Mouse (Mus musculus) left cerebral cortex, postnatal 14 days (tissue): Measurements from ENCODE around the gene Lama2. TPM values are rescaled to one million over a fixed set of nuclear protein-coding genes. Genes with fewer than 3 reads are reported as not detected.

Source experiments
- DNase-seq, 2 experiments: peaks; one replicate each; pipeline ENCODE4 v3.0.0; 2021 to 2022; ENCODE audit warnings: low spot score in 2 of 2, mixed read lengths in 1 of 2
- intact Hi-C: fragments of 180-260 bp; cut with DNase I; formaldehyde crosslinking; loops from one replicate; pipeline ENCODE4 v1.15.1; 2025
- total RNA-seq, 2 experiments: library from RNA; stranded (reverse); gene quantifications; 2 replicates each; pipeline ENCODE4 v1.2.3; 2021

The Lama2 gene
- total RNA-seq, 2 experiments from 2014 or later = 10.3 to 14.5 TPM

DNA sequence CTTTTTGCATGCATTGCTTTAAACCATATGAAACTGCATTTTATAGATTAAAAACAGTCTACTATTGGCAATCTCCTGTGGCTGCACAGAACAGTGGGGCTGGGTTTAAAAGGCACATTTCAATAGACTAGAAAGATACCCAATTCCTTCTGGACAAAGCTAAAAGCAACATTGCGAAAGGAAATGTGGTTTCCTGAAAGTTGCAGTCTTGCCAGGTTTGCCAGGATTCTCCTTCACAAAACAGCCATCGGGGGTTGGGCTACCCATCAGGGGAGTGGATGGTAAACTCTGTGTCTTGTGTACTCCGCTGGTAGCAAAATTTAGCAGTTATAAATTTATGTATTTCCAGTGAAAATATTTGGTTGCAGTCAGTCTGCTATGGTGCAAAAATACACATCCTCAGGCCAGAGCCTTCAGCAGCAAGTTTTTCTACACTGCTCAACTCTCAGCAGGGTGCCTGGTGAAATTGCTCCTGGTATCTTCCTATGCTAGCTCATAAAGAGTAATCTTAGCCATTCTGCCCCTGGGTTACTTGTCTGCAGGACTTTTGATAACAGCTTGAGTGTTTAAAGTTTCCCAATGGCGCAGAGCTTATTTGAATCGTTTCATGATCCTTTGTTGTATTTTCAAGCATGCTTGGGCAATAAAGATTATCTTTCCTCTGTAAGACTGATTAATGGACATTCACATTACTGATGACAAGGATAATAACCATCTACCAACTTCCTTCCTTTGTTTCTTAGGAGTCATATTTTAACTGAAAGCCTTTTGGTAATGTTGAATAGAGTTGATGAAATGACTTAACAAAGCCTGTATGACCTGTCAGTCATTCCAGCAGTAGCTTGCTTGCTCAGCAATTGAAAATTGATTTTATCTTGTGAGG lies 205.7 kb downstream of the Lama2 start:
- no peak for DNase-seq
- intact Hi-C loops = no loop called here

DNA sequence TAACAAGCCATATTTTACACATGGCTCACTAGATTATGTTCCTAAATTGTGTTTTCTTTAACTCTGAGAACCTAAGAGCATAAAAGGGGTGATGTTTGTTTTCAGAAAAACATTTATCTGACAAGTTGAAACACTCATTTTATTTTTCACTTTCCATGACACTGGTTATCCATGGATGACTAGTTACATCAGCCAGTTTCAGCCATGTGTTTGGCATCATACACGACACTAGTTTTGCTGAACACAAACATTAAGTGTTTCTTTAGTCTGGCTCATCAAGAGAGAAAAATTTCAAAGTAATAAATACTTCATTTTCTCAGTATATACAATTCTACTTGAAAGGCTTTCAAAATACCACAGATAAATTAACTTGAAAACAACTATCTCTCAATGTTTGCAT lies 228.8 kb downstream of the Lama2 start:
- no peak for DNase-seq
- intact Hi-C loops = no loop called here

- peak in 1 of 2 experiments; percentile 48 for DNase-seq
- intact Hi-C loops = loop anchor here (10.0 kb wide), 1 partner anchor 97 kb away; no protein-coding TSS in a partner anchor
These were observed 232.0 kb downstream of the Lama2 start for GRCm38 (mm10) chr10:27387531-27387930.

GRCm38 (mm10) chr10:27384636-27385035 lies 234.9 kb downstream of the Lama2 start:
- peak; percentile 51 to 66 for DNase-seq
- intact Hi-C loops = loop anchor here (10.0 kb wide), 1 partner anchor 100 kb away; no protein-coding TSS in a partner anchor

- DNase-seq = peak in 1 of 2 experiments; percentile 9
These were observed 236.5 kb downstream of the Lama2 start for GRCm38 (mm10) chr10:27382887-27383609.

DNA sequence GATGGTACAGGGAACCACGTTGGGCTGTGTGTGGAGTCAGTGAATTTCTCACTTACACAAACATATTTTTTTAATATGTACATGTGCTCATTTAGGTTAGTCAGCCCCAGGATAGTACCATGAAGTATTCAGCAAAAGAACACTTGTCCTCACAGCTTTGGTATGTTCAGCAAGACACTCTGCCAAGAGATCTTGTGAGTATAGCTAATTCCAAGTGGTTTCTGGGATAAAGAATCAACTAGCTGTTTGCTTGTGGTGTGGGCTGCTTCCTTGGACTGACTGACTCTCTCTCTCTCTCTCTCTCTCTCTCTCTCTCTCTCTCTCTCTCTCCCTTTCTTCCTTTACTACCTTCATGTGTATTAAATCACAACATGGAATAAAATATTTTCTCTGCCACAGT lies 241.3 kb downstream of the Lama2 start:
- intact Hi-C loops = no loop called here

More at GRCm38 (mm10) chr10:27382887-27383609, 236.5 kb downstream of the Lama2 start:
- intact Hi-C loops = loop anchor here (10.0 kb wide), 1 partner anchor 102 kb away; no protein-coding TSS in a partner anchor

GRCm38 (mm10) chr10:27344278-27344677 lies 275.3 kb downstream of the Lama2 start:
- no peak for DNase-seq
- intact Hi-C loops = no loop called here

More for the DNA sequence above, 241.3 kb downstream of the Lama2 start:
- peak in 1 of 2 experiments; percentile 18 for DNase-seq

DNA sequence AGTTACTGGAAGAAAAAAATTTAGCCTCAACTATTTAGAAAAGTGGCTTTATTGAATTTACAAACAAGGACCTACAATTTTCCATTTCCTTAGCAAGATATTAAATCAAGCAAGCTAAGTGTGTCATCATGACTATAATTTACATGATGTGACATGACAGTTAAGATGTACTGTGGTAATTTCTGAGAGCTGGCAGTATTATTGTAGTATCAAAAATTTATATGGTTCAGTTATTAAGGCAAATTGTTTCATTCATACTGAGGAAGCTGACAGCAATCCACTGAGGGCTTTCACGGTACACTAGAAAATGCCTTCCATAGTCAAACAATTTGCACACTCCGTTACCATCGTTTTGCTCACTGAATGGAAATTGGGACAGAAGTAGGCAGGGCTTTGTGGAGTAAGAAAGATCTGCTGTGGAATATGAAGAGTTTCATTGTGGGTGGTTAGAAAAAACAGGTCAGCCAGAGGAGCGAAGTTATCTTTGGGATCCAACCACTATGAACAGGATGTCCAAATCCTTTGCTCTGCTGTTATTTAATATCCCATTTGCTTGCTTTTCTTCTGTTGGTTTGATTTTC lies 297.1 kb downstream of the Lama2 start:
- DNase-seq = peak; percentile 8 to 28
- intact Hi-C loops = no loop called here

- DNase-seq = no peak
- intact Hi-C loops = no loop called here
These were observed 312.1 kb downstream of the Lama2 start for GRCm38 (mm10) chr10:27307444-27307843.

- DNase-seq = peak in 1 of 2 experiments; percentile 10
- intact Hi-C loops = no loop called here
These were observed 314.3 kb downstream of the Lama2 start for GRCm38 (mm10) chr10:27305301-27305700.

DNA sequence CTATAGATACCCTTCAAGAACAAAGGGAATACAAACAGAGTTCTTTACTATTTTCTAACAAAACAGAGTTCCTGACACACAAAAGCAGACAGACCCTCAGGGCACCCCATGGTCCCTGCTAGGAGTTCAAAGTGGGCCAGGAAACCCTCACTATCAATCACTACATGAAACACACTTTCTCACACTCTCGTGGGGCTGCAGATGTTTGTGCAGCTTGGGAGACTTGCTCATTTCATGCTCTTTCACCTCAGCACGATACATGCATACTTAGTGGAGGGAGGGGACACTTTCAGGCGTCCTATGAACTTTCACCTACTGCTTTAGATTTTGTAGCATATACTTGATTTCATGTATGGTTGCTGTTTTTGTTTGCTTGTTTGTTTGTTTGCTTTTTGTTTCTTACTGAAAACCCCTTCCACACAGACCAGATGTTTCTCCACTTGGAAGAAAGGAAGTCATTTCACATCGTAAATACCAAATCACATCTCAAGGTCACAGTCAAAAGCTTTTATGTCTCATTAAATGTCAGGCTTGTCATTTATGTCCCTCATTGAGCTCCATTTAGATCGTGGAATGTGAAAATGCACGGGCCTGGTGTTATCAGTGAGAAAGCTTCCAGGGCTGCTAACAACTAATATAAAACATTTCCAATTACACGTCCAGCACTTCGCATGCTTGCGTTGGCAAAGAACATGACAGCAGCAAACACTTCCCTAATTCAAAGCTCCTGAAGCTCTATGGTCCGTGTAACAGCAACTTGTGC lies 334.3 kb downstream of the Lama2 start:
- intact Hi-C loops = no loop called here
- no peak for DNase-seq

GRCm38 (mm10) chr10:27267432-27267831 lies 352.1 kb downstream of the Lama2 start:
- intact Hi-C loops = no loop called here
- DNase-seq = no peak

DNA sequence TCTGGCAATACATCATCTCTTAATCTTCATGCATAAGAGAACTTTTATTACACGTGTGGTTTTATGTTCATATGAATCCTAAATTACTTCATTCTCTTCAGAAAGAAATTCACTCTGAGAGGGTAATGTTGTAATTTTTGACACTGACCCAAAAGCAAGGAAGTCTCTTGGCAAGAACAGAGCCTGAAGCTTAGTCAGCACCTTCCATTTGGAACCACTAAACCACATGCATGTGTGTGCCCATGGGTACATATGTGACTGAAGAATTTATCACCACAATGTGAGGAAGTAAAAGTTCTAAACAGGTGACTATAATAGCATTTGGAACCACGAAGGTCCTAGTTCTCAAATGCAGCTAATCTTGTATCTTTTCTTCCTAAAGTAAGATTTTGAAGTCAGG lies 353.7 kb downstream of the Lama2 start:
- intact Hi-C loops = no loop called here

DNA sequence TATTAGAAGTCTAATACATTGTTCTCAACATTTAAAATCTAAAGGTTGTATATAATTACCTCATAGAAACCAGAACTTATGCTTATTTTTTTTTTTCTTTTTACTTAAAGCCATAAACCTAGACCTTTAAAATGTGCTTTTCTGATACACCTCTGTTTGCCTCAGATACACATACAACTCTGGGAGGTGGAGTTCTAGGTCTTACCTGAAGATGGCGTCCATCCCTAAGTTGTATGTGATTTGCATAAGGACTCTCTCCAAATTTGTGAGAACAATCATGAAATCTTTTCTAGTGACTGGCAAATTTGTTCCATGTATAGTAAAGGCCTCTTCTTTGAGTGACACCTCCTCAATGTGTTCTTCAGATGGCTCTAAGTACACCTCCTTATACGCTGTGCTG lies 354.8 kb downstream of the Lama2 start:
- intact Hi-C loops = no loop called here
- DNase-seq = no peak

More for the DNA sequence above, 353.7 kb downstream of the Lama2 start:
- no peak for DNase-seq

- intact Hi-C loops = no loop called here
These were observed 369.8 kb downstream of the Lama2 start for GRCm38 (mm10) chr10:27249741-27250140.

DNA sequence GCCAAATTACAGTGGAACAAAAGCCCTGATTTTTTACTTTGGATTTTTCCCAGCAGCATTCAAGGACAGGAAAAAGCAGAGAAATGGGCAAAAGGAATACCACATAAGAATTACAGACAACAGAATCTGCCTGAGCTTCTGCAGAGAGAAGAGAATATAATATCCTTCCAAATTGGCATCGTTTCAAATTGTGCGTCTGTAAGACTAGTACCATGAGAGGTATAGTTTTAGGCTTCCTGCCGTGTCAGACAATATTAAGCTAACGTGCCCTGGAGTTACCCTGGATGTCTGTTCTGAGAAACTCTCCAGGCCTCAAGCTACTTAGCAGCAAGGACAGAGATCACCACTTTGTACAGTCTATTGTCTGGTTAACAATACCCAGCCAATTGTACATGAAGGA lies 384.8 kb downstream of the Lama2 start:
- DNase-seq = peak in 1 of 2 experiments; percentile 3
- intact Hi-C loops = no loop called here

More at GRCm38 (mm10) chr10:27249741-27250140, 369.8 kb downstream of the Lama2 start:
- DNase-seq = no peak

GRCm38 (mm10) chr10:27233577-27233976 lies 386.0 kb downstream of the Lama2 start:
- intact Hi-C loops = no loop called here
- no peak for DNase-seq

DNA sequence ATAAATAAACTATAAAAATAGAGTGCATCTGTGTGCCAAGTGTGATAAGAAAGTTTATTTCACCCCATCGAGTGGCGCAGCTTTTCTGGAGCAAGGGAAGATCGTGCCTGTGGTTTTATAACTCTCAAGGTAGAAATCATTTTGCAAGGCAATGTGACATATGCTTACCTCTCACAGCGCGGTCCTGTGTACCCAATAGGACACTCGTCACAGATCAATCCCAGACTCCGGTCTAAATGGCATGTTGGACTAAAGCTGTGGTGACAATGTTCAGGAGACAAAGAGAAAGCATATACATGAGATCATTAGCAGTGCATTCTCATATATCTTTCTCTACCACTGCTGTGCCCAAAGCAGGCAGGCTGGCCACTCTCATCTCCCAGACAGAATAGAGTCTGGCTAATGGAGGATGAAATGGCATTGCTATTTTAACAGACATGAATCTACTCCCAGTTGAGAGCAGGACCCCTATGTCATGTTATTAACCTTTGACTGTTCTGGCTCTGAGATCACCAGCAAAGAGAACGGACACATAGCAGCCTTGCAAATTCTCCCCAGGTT lies 395.7 kb downstream of the Lama2 start:
- no peak for DNase-seq
- intact Hi-C loops = no loop called here
